Mouse (Mus musculus): ENCODE measurements around the gene BC035947.
A peak's percentile ranks its signal among the peaks of the same experiment; 100 is the strongest.

The BC035947 gene

GRCm38 (mm10) chr1:78511621-78512160, at the start of gene BC035947:
Gene BC035947, minus strand, starts transcription at chr1:78512158.
- peak; percentile 83 for DNase-seq

- DNase-seq = peak; percentile 18
Observed at GRCm38 (mm10) chr1:78554012-78554666, 42.2 kb upstream of the BC035947 start.

- DNase-seq = no peak
Observed at GRCm38 (mm10) chr1:78548961-78549360, 37.0 kb upstream of the BC035947 start.

- DNase-seq = peak; percentile 15
Observed at GRCm38 (mm10) chr1:78546258-78546657, 34.3 kb upstream of the BC035947 start.

- DNase-seq = peak; percentile 41
Observed at GRCm38 (mm10) chr1:78543631-78544030, 31.7 kb upstream of the BC035947 start.

GRCm38 (mm10) chr1:78539166-78539565, 27.2 kb upstream of the BC035947 start:
- DNase-seq = no peak

GRCm38 (mm10) chr1:78538396-78538795, 26.4 kb upstream of the BC035947 start:
- DNase-seq = no peak

- peak; percentile 97 for DNase-seq
Observed at GRCm38 (mm10) chr1:78537494-78538010, 25.6 kb upstream of the BC035947 start.

- DNase-seq = peak; percentile 95
Observed at GRCm38 (mm10) chr1:78536310-78537164, 24.6 kb upstream of the BC035947 start.

GRCm38 (mm10) chr1:78534428-78535150, 22.6 kb upstream of the BC035947 start:
- no peak for DNase-seq

- DNase-seq = peak; percentile 87
Observed at GRCm38 (mm10) chr1:78532184-78532800, 20.3 kb upstream of the BC035947 start.

GRCm38 (mm10) chr1:78530500-78531215, 18.7 kb upstream of the BC035947 start:
- DNase-seq = peak; percentile 45

- DNase-seq = no peak
Observed at GRCm38 (mm10) chr1:78529011-78529410, 17.1 kb upstream of the BC035947 start.

GRCm38 (mm10) chr1:78528356-78528755, 16.4 kb upstream of the BC035947 start:
- DNase-seq = peak; percentile 80

- no peak for DNase-seq
Observed at GRCm38 (mm10) chr1:78525189-78525886, 13.4 kb upstream of the BC035947 start.

- peak; percentile 31 for DNase-seq
Observed at GRCm38 (mm10) chr1:78518907-78519306, 6.9 kb upstream of the BC035947 start.

GRCm38 (mm10) chr1:78512756-78513155, 798 bp upstream of the BC035947 start:
- peak; percentile 51 for DNase-seq

GRCm38 (mm10) chr1:78510862-78511261, 1.1 kb downstream of the BC035947 start, which contains the start of gene Mogat1:
Gene Mogat1, plus strand, starts transcription at chr1:78510991.
- peak; percentile 43 for DNase-seq

- peak; percentile 12 for DNase-seq
Observed at GRCm38 (mm10) chr1:78507137-78507536, 4.8 kb downstream of the BC035947 start.

GRCm38 (mm10) chr1:78502527-78502926, 9.4 kb downstream of the BC035947 start:
- peak; percentile 31 for DNase-seq

- peak; percentile 58 for DNase-seq
Observed at GRCm38 (mm10) chr1:78501856-78502255, 10.1 kb downstream of the BC035947 start.

All from heart, adult 11 months (tissue).